Comparison of ENCODE assay signal across 10 mouse cellular contexts in genomic region chr1:20667567-20667966, GRCm38 (mm10). TPM values are rescaled to one million over a fixed set of nuclear protein-coding genes. Genes with fewer than 3 reads are reported as not detected.
"Had no signal": no experiment of that assay in that cellular context is flagged by ENCODE, and none has a peak within 500 bp of the region (broad histone marks: within the 10 kb centered on the region; RNA-seq: fewer than 3 reads in every experiment).

No protein-coding gene starts in this region.

- H3K27ac ChIP-seq: liver, embryonic 14.5 days; midbrain, embryonic 12.5 days had no signal

- H3K27me3 ChIP-seq: midbrain, embryonic 12.5 days had no signal

- H3K4me1 ChIP-seq: midbrain, embryonic 12.5 days had no signal

- H3K9ac ChIP-seq: liver, embryonic 14.5 days; midbrain, embryonic 12.5 days had no signal

- H3K9me3 ChIP-seq: midbrain, embryonic 12.5 days had no signal

- H3K4me3 ChIP-seq: midbrain, embryonic 12.5 days had no signal

- H3K36me3 ChIP-seq: midbrain, embryonic 12.5 days had no signal

- DNase-seq: kidney, adult 8-10 months; kidney, postnatal 36 days; left cerebral cortex, postnatal 4 days; lung, adult 18-20 months; right cerebral cortex, postnatal 14 days; thymus, postnatal 36 days had no signal

- ATAC-seq: midbrain, embryonic 16.5 days had no signal

- H3K4me2 ChIP-seq: midbrain, embryonic 12.5 days had no signal

RNA-seq across cellular contexts. Expression of gene Pkhd1, which starts 49.7 kb away (rescaled TPM):
- total RNA-seq: megakaryocyte-erythroid progenitor cell, adult 5-6 weeks had no signal
- polyA plus RNA-seq: midbrain, embryonic 12.5 days had no signal
